In genomic region chr3:53267046-53267445, GRCm38 (mm10) we compare ENCODE assay signal across 23 mouse cellular contexts.
DNase-seq lines count a peak whose midpoint lies in the region; ATAC-seq and TF ChIP-seq lines count a peak whose summit lies in the region.
"Had no signal": no experiment of that assay in that cellular context is flagged by ENCODE, and none has a peak within 500 bp of the region (broad histone marks: within the 10 kb centered on the region; RNA-seq: fewer than 3 reads in every experiment).

No protein-coding gene starts in this region.

- H3K4me1 ChIP-seq in forebrain, postnatal 0 days (ENCODE audit: insufficient read depth), result no peaks in the 10 kb centered on the region
- H3K4me1 ChIP-seq in forebrain, embryonic 12.5 days, result peaks cover 8% of the 10 kb centered on the region
- no peaks in the 10 kb centered on the region for H3K4me1 ChIP-seq in intestine, embryonic 14.5 days (replicated peaks; ENCODE audit: control insufficient read depth, insufficient read depth, low read length)
- H3K4me1 ChIP-seq in intestine, embryonic 16.5 days (ENCODE audit: control insufficient read depth, insufficient read depth, low read length), result no peaks in the 10 kb centered on the region
- H3K4me1 ChIP-seq in midbrain, postnatal 0 days (ENCODE audit: insufficient read depth, low read length), result no peaks in the 10 kb centered on the region
- H3K4me1 ChIP-seq in midbrain, embryonic 10.5 days, result peaks cover 15% of the 10 kb centered on the region
- H3K4me1 ChIP-seq: embryonic facial prominence, embryonic 12.5 days; embryonic facial prominence, embryonic 15.5 days; forebrain, embryonic 15.5 days had no signal

- peak; percentile 45; the same call in 1 of the 2 replicates for ATAC-seq in forebrain, postnatal 0 days
- no peak for ATAC-seq in forebrain, embryonic 12.5 days (ENCODE audit: low FRiP score)
- no peak for ATAC-seq in intestine, embryonic 14.5 days (replicated peaks; ENCODE audit: low FRiP score, low TSS enrichment, low read depth)
- ATAC-seq in intestine, embryonic 16.5 days, result no peak
- ATAC-seq in midbrain, postnatal 0 days (ENCODE audit: low FRiP score), result no peak
- ATAC-seq: CD4-positive, CD25-positive, alpha-beta regulatory T cell, adult 4 months; forebrain, embryonic 15.5 days; hindbrain, embryonic 16.5 days; inflammation-experienced regulatory T-cells, adult 6 months had no signal

- no peak for TF ChIP-seq CTCF in forebrain, postnatal 0 days (IDR thresholded peaks at IDR 0.05; ENCODE audit: low read depth)
- TF ChIP-seq CTCF in midbrain, postnatal 0 days (IDR thresholded peaks at IDR 0.05), result no peak

- whole genome bisulfite sequencing in forebrain, postnatal 0 days, result 44% methylated on average over 3 of the region's 3 CpGs
- WGBS in forebrain, embryonic 12.5 days, result 58% methylated on average over 3 of the region's 3 CpGs
- 81% methylated on average over 3 of the region's 3 CpGs for WGBS in intestine, embryonic 14.5 days
- WGBS in intestine, embryonic 16.5 days, result 81% methylated on average over 3 of the region's 3 CpGs
- 46% methylated on average over 3 of the region's 3 CpGs for WGBS in midbrain, postnatal 0 days
- WGBS in midbrain, embryonic 10.5 days, result 72% methylated on average over 3 of the region's 3 CpGs

- H3K9me3 ChIP-seq in forebrain, postnatal 0 days (ENCODE audit: low read length), result no peaks in the 10 kb centered on the region
- no peaks in the 10 kb centered on the region for H3K9me3 ChIP-seq in forebrain, embryonic 12.5 days
- no peaks in the 10 kb centered on the region for H3K9me3 ChIP-seq in intestine, embryonic 14.5 days (ENCODE audit: control insufficient read depth, low read length)
- H3K9me3 ChIP-seq in intestine, embryonic 16.5 days (ENCODE audit: control insufficient read depth, low read length), result peaks cover 3% of the 10 kb centered on the region; the same call in 1 of the 2 replicates
- H3K9me3 ChIP-seq in midbrain, postnatal 0 days (ENCODE audit: low read length), result no peaks in the 10 kb centered on the region
- H3K9me3 ChIP-seq in midbrain, embryonic 10.5 days (replicated peaks), result no peaks in the 10 kb centered on the region
- H3K9me3 ChIP-seq: embryonic facial prominence, embryonic 12.5 days; embryonic facial prominence, embryonic 15.5 days; forebrain, embryonic 15.5 days had no signal

- no peaks in the 10 kb centered on the region for H3K36me3 ChIP-seq in forebrain, postnatal 0 days (ENCODE audit: insufficient read depth)
- no peaks in the 10 kb centered on the region for H3K36me3 ChIP-seq in forebrain, embryonic 12.5 days (replicated peaks)
- no peaks in the 10 kb centered on the region for H3K36me3 ChIP-seq in intestine, embryonic 14.5 days (ENCODE audit: control insufficient read depth, insufficient read depth, low read length)
- no peaks in the 10 kb centered on the region for H3K36me3 ChIP-seq in intestine, embryonic 16.5 days (ENCODE audit: control insufficient read depth, insufficient read depth, low read length)
- no peaks in the 10 kb centered on the region for H3K36me3 ChIP-seq in midbrain, postnatal 0 days (ENCODE audit: insufficient read depth, low read length)
- no peaks in the 10 kb centered on the region for H3K36me3 ChIP-seq in midbrain, embryonic 10.5 days
- H3K36me3 ChIP-seq: embryonic facial prominence, embryonic 12.5 days; embryonic facial prominence, embryonic 15.5 days; forebrain, embryonic 15.5 days; hindbrain, embryonic 13.5 days had no signal

- no peak overlapping the region for H3K4me2 ChIP-seq in forebrain, postnatal 0 days (ENCODE audit: low read depth)
- H3K4me2 ChIP-seq in forebrain, embryonic 12.5 days, result no peak overlapping the region
- H3K4me2 ChIP-seq in intestine, embryonic 14.5 days (ENCODE audit: low read length), result no peak overlapping the region
- no peak overlapping the region for H3K4me2 ChIP-seq in intestine, embryonic 16.5 days (ENCODE audit: low read depth, low read length)
- no peak overlapping the region for H3K4me2 ChIP-seq in midbrain, postnatal 0 days (ENCODE audit: low read depth, low read length, poor library complexity, severe bottlenecking)
- H3K4me2 ChIP-seq: embryonic facial prominence, embryonic 12.5 days; embryonic facial prominence, embryonic 15.5 days; forebrain, embryonic 15.5 days; heart, embryonic 11.5 days; hindbrain, embryonic 13.5 days had no signal

- H3K27me3 ChIP-seq in forebrain, postnatal 0 days (ENCODE audit: insufficient read depth, low read length), result no peaks in the 10 kb centered on the region
- no peaks in the 10 kb centered on the region for H3K27me3 ChIP-seq in forebrain, embryonic 12.5 days
- H3K27me3 ChIP-seq in intestine, embryonic 14.5 days (replicated peaks; ENCODE audit: control insufficient read depth, insufficient read depth, low read length), result no peaks in the 10 kb centered on the region
- H3K27me3 ChIP-seq in intestine, embryonic 16.5 days (replicated peaks; ENCODE audit: control insufficient read depth, insufficient read depth, low read length), result no peaks in the 10 kb centered on the region
- no peaks in the 10 kb centered on the region for H3K27me3 ChIP-seq in midbrain, postnatal 0 days (ENCODE audit: insufficient read depth, low read length)
- H3K27me3 ChIP-seq in midbrain, embryonic 10.5 days (ENCODE audit: low read depth, poor library complexity, severe bottlenecking), result no peaks in the 10 kb centered on the region
- H3K27me3 ChIP-seq: embryonic facial prominence, embryonic 12.5 days; embryonic facial prominence, embryonic 15.5 days; forebrain, embryonic 15.5 days; hindbrain, embryonic 13.5 days had no signal

- no peak overlapping the region for H3K4me3 ChIP-seq in forebrain, postnatal 0 days (ENCODE audit: low read depth, low read length)
- no peak overlapping the region for H3K4me3 ChIP-seq in forebrain, embryonic 12.5 days (replicated peaks)
- H3K4me3 ChIP-seq in intestine, embryonic 14.5 days (ENCODE audit: low read depth, low read length), result no peak overlapping the region
- no peak overlapping the region for H3K4me3 ChIP-seq in intestine, embryonic 16.5 days (ENCODE audit: low read length)
- H3K4me3 ChIP-seq in midbrain, postnatal 0 days (ENCODE audit: low read depth, low read length), result no peak overlapping the region
- no peak overlapping the region for H3K4me3 ChIP-seq in midbrain, embryonic 10.5 days
- H3K4me3 ChIP-seq: embryonic facial prominence, embryonic 12.5 days; embryonic facial prominence, embryonic 15.5 days; forebrain, embryonic 15.5 days; hindbrain, embryonic 13.5 days had no signal

- no peak for DNase-seq in forebrain, postnatal 0 days
- peak; percentile 33 for DNase-seq in intestine, embryonic 14.5 days (ENCODE audit: low spot score)
- DNase-seq in midbrain, postnatal 0 days (ENCODE audit: low spot score), result peak; percentile 24
- DNase-seq in midbrain, embryonic 10.5 days (ENCODE audit: low spot score), result no peak
- no peak for DNase-seq in frontal cortex, postnatal 14 days (ENCODE audit: low spot score in 2 of 2)
- DNase-seq: adrenal gland, adult 2 months; adrenal gland, postnatal 14 days; cerebellum, adult 18-20 months; cerebellum, adult 9-11 months; cerebellum, postnatal 25 days; gastrocnemius, postnatal 25 days; kidney, adult 11 months; kidney, adult 8-10 months had no signal

- no peak overlapping the region for H3K27ac ChIP-seq in forebrain, postnatal 0 days (ENCODE audit: low read depth, low read length)
- H3K27ac ChIP-seq in forebrain, embryonic 12.5 days, result no peak overlapping the region
- H3K27ac ChIP-seq in intestine, embryonic 14.5 days (ENCODE audit: low read depth), result no peak overlapping the region
- no peak overlapping the region for H3K27ac ChIP-seq in intestine, embryonic 16.5 days (ENCODE audit: low read length)
- no peak overlapping the region for H3K27ac ChIP-seq in midbrain, postnatal 0 days (ENCODE audit: low read depth, low read length)
- H3K27ac ChIP-seq in midbrain, embryonic 10.5 days (replicated peaks), result no peak overlapping the region
- H3K27ac ChIP-seq: embryonic facial prominence, embryonic 12.5 days; embryonic facial prominence, embryonic 15.5 days; forebrain, embryonic 15.5 days; hindbrain, embryonic 13.5 days had no signal

- H3K9ac ChIP-seq in forebrain, postnatal 0 days, result no peak overlapping the region
- no peak overlapping the region for H3K9ac ChIP-seq in forebrain, embryonic 12.5 days
- H3K9ac ChIP-seq in intestine, embryonic 14.5 days (ENCODE audit: low read length), result no peak overlapping the region
- no peak overlapping the region for H3K9ac ChIP-seq in intestine, embryonic 16.5 days (ENCODE audit: low read depth, low read length)
- no peak overlapping the region for H3K9ac ChIP-seq in midbrain, postnatal 0 days (replicated peaks; ENCODE audit: low read length, poor library complexity, severe bottlenecking)
- H3K9ac ChIP-seq: embryonic facial prominence, embryonic 12.5 days; embryonic facial prominence, embryonic 15.5 days; forebrain, embryonic 15.5 days; hindbrain, embryonic 13.5 days had no signal

Comparison
In these comparisons a context has a peak if more than half of its experiments do, and no peak if none do; other contexts are left out.
1. DNase-seq: peak in intestine, embryonic 14.5 days (single experiment) and midbrain, postnatal 0 days (single experiment); none in forebrain, postnatal 0 days (single experiment), midbrain, embryonic 10.5 days (single experiment) and frontal cortex, postnatal 14 days (0 of 2).